Mouse (Mus musculus): ENCODE results near the gene Ncoa1. TPM values are rescaled to one million over a fixed set of nuclear protein-coding genes. Genes with fewer than 3 reads are reported as not detected.
A peak's percentile ranks its signal among the peaks of the same experiment; 100 is the strongest.
"Not testable (repeated sequence)": the region's sequence is repeated elsewhere in the genome, so short reads cannot be mapped to it uniquely, and the experiment has no call there.

Ncoa1 gene
- polyA plus RNA-seq, 1 experiment from 2014 or later, result 2.6 TPM

DNA sequence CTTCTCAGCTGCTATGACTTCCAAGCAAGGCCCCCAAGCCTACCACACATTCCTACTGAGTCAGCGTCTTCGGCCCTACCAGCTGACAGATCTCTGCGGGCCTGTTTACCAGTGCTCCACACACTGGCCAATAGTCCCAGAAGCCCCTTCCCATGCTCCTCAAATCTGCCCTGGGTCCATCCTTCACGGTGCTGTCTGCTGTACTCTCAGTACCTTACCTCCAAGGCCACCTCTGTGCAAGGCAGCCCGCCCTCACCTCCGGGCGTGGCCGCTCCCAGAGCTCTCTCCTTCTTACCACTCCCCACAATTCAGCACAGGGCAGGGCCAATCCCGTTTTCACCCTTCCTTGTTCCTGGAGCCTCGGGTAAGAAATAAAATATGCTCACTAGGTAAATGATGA lies 231.2 kb downstream of the Ncoa1 start:
- Histone ChIP-seq H3K27me3 (replicated peaks; ENCODE audit: control insufficient read depth, insufficient read depth, low read length) (no peaks in the 10 kb centered on the region), H3K9ac (ENCODE audit: low read depth, low read length) (no peak overlapping the region), H3K9me3 (ENCODE audit: control insufficient read depth, low read length) (no peaks in the 10 kb centered on the region), H3K4me1 (replicated peaks; ENCODE audit: control insufficient read depth, insufficient read depth, low read length) (no peaks in the 10 kb centered on the region), H3K27ac (ENCODE audit: low read depth, low read length) (no peak overlapping the region), H3K4me2 (no peak overlapping the region), H3K36me3 (ENCODE audit: control insufficient read depth, insufficient read depth, low read length) (no peaks in the 10 kb centered on the region), H3K4me3 (ENCODE audit: low read depth, low read length) (no peak overlapping the region)
- 76% methylated on average over 10 of the region's 10 CpGs for WGBS
- ATAC-seq (replicated peaks; ENCODE audit: low FRiP score) (no peak), DNase-seq (ENCODE audit: low spot score) (no peak)

DNA sequence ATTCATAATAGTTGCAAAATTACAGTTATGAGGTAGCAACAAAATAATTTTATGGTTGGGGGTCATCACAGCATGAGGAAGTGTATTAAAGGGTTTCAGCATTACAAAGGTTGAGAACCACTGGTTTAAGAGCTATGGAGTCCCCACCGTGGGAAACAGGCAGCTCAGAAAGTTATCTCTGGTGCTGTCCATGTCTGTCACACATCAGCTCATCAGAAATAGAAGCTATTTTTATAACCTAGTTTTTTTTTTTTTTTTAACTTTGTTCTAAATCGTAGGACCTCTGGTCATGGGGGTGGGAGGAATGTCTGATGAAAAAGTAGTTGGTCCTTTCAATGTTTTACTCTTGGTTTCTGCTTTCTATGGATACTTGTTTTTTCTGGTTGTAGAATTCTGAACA lies 233.2 kb downstream of the Ncoa1 start:
- DNase-seq (ENCODE audit: low spot score) (no peak), ATAC-seq (replicated peaks; ENCODE audit: low FRiP score) (no peak)
- Histone ChIP-seq H3K9me3 (ENCODE audit: control insufficient read depth, low read length) (no peaks in the 10 kb centered on the region), H3K4me1 (replicated peaks; ENCODE audit: control insufficient read depth, insufficient read depth, low read length) (no peaks in the 10 kb centered on the region), H3K36me3 (ENCODE audit: control insufficient read depth, insufficient read depth, low read length) (no peaks in the 10 kb centered on the region), H3K4me2 (no peak overlapping the region), H3K4me3 (ENCODE audit: low read depth, low read length) (no peak overlapping the region), H3K9ac (ENCODE audit: low read depth, low read length) (no peak overlapping the region), H3K27me3 (replicated peaks; ENCODE audit: control insufficient read depth, insufficient read depth, low read length) (no peaks in the 10 kb centered on the region), H3K27ac (ENCODE audit: low read depth, low read length) (no peak overlapping the region)
- 72% methylated on average over 2 of the region's 2 CpGs for WGBS

DNA sequence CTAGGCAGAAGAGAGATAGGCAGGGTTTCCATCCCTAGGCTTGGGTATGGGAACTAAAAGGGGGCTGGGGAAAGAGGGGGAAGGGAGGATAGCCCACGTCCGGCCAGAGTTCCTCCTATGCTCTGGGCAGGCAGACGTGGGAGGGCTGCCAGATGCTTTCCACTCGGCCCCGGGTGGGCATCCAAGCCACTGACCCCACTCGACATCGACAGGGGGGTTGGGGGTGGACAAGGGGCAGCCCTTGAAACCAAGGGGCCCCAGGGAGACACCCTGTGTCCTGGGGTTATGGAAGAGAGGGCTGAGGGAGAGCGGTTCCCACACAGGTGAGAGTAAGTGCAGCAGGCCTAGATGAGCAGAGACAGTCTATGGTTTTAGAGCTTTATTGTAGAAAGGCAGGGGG lies 236.7 kb downstream of the Ncoa1 start:
- 70% methylated on average over 8 of the region's 8 CpGs for WGBS
- not testable (repeated sequence) for H3K4me2 ChIP-seq

DNA sequence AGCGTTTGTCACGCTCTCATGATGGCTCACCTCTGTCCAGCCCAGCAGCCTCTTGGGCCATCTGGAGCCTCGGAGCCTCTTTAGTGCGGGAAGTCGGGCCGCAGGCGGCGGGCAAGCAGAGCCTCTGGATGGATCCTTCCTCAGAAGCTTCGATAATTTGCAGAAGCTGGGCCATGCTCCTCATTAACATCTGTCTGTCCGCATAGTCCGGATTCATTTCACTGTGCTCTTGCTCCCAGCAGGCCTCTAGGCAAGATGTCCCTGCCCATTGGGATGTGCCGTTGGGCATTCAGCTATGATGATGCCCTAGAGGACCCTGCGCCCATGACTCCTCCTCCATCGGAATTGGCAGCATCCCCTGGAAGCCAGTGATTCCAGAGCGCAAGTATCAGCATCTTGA lies 239.5 kb downstream of the Ncoa1 start:
- Histone ChIP-seq H3K36me3 (ENCODE audit: control insufficient read depth, insufficient read depth, low read length) (no peaks in the 10 kb centered on the region), H3K4me3 (ENCODE audit: low read depth, low read length) (no peak overlapping the region), H3K9me3 (ENCODE audit: control insufficient read depth, low read length) (no peaks in the 10 kb centered on the region), H3K4me2 (no peak overlapping the region), H3K9ac (ENCODE audit: low read depth, low read length) (no peak overlapping the region), H3K27me3 (replicated peaks; ENCODE audit: control insufficient read depth, insufficient read depth, low read length) (no peaks in the 10 kb centered on the region), H3K4me1 (replicated peaks; ENCODE audit: control insufficient read depth, insufficient read depth, low read length) (peaks cover 6% of the 10 kb centered on the region), H3K27ac (ENCODE audit: low read depth, low read length) (no peak overlapping the region)
- ATAC-seq (replicated peaks; ENCODE audit: low FRiP score) (no peak), DNase-seq (ENCODE audit: low spot score) (no peak)
- 92% methylated on average over 15 of the region's 15 CpGs for WGBS

More for the DNA sequence above, 236.7 kb downstream of the Ncoa1 start:
- H3K9me3 ChIP-seq (ENCODE audit: control insufficient read depth, low read length); H3K27me3 ChIP-seq (replicated peaks; ENCODE audit: control insufficient read depth, insufficient read depth, low read length); H3K27ac ChIP-seq (ENCODE audit: low read depth, low read length); H3K9ac ChIP-seq (ENCODE audit: low read depth, low read length); ATAC-seq (replicated peaks; ENCODE audit: low FRiP score); H3K4me1 ChIP-seq (replicated peaks; ENCODE audit: control insufficient read depth, insufficient read depth, low read length); H3K4me3 ChIP-seq (ENCODE audit: low read depth, low read length); H3K36me3 ChIP-seq (ENCODE audit: control insufficient read depth, insufficient read depth, low read length): not testable (repeated sequence)
- DNase-seq (ENCODE audit: low spot score), result peak; percentile 30

DNA sequence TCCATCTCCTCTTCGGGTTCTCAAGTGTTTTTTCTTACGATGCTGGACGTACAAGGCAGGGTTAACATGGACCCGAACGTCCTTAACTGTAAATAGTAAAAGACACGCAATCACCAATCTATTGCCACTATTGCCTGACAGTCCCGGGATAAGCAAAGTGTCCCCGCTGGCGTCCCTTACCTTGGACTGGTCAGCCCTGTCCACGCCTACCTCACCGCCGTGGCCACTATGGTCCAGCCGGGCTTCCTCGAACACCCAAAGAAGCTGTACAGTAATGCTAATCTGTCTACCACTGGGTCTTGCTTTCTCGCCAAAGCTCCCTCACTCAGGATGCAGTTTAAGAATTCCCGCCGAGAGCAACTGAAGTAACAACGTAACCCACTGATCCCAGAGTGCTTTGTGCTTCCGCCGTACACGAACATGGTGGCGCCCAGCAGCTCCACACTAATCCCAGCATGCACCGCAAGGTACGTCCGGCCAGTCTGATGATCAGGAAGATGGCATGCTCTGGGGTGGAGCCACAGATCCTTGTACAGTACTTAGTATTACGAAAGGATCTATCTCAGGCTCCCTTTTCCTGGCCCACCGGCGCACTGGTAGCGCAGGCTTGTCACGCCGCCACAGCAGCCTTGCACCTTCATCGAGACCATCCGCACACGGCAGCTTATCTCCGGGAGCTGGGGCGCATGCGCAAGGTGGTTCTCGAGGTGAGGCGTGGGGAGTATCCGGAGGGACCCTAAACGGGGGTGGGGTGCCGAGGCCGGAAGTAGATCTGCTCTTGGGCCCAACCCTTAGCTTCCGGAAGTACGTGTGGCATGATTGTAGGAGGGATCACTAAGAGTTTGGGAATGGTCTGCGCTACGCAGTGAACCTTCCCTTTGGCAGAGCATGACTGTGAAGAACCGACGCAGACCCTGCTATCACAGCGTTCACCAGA lies 243.1 kb downstream of the Ncoa1 start, which contains the start of the genes Ptrhd1 and Cenpo:
Gene Ptrhd1 (plus strand): TSS at position 456 of the 937 bp plus-strand sequence.
Gene Cenpo (minus strand): TSS at position 723 of the 937 bp plus-strand sequence.
- Histone ChIP-seq H3K9me3 (ENCODE audit: control insufficient read depth, low read length) (no peaks in the 10 kb centered on the region), H3K4me3 (ENCODE audit: low read depth, low read length) (peak within 1 kb of the TSS; percentile 64), H3K4me1 (replicated peaks; ENCODE audit: control insufficient read depth, insufficient read depth, low read length) (peaks cover 10% of the 10 kb centered on the region), H3K27me3 (replicated peaks; ENCODE audit: control insufficient read depth, insufficient read depth, low read length) (no peaks in the 10 kb centered on the region), H3K4me2 (peak within 1 kb of the TSS; percentile 79), H3K36me3 (ENCODE audit: control insufficient read depth, insufficient read depth, low read length) (peaks cover 13% of the 10 kb centered on the region), H3K27ac (ENCODE audit: low read depth, low read length) (peak within 1 kb of the TSS; percentile 92), H3K9ac (ENCODE audit: low read depth, low read length) (peak within 1 kb of the TSS; percentile 69)
- WGBS, result under 1% methylated on average over 50 of the region's 50 CpGs
- ATAC-seq (replicated peaks; ENCODE audit: low FRiP score) (peak; percentile 97), DNase-seq (ENCODE audit: low spot score) (peak; percentile 96)

DNA sequence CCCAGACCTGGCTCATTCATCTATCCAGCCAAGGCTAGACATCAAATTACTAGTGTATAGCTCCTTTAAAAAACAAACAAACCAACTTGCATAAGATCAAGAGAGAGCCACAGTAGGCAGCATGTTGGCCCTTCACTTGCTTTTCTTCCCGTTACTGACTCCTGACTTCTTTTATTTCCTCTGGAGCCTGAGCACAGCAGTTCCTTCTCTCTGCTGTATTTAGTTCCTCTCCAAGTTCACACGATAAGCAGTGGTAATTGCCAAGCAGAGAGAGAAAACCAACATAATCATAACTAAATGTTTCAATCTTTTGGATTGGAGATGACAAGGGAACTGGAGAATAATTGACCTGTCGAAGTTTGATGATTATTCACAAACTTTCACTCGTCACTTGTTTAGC lies 244.2 kb downstream of the Ncoa1 start:
- no peak for ATAC-seq (replicated peaks; ENCODE audit: low FRiP score)
- H3K9ac ChIP-seq (ENCODE audit: low read depth, low read length), result peak overlapping the region; percentile 69
- 32% methylated on average over 4 of the region's 4 CpGs for WGBS

DNA sequence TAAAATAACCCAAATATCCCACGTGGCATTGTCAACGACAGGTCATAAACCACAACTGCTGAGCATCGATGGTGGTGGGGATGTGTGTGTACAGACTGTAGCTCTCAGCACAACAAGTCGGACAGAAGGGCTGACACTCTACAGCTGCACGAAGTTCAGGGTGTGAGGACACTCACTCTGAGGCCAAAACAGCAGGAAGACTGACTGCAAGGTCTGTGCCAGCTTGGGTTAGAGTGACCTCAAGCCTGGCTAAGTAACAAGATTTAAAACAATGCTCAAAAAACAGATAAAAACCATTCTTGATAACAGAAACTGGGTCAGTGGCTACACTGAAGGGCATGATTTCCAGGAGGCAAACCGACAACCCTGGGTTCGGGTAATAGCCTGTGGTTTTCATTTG lies 246.8 kb downstream of the Ncoa1 start:
- 95% methylated on average over 7 of the region's 7 CpGs for WGBS
- peaks cover 10% of the 10 kb centered on the region for H3K4me1 ChIP-seq (replicated peaks; ENCODE audit: control insufficient read depth, insufficient read depth, low read length)
- no peak overlapping the region for H3K4me3 ChIP-seq (ENCODE audit: low read depth, low read length)
- ATAC-seq (replicated peaks; ENCODE audit: low FRiP score) (no peak), DNase-seq (ENCODE audit: low spot score) (no peak)
- H3K27ac ChIP-seq (ENCODE audit: low read depth, low read length), result no peak overlapping the region
- H3K27me3 ChIP-seq (replicated peaks; ENCODE audit: control insufficient read depth, insufficient read depth, low read length), result no peaks in the 10 kb centered on the region
- H3K9ac ChIP-seq (ENCODE audit: low read depth, low read length), result no peak overlapping the region
- no peak overlapping the region for H3K4me2 ChIP-seq
- no peaks in the 10 kb centered on the region for H3K9me3 ChIP-seq (ENCODE audit: control insufficient read depth, low read length)
- peaks cover 42% of the 10 kb centered on the region for H3K36me3 ChIP-seq (ENCODE audit: control insufficient read depth, insufficient read depth, low read length)

More for the DNA sequence above, 244.2 kb downstream of the Ncoa1 start:
- Histone ChIP-seq H3K27ac (ENCODE audit: low read depth, low read length) (no peak overlapping the region), H3K9me3 (ENCODE audit: control insufficient read depth, low read length) (no peaks in the 10 kb centered on the region), H3K4me3 (ENCODE audit: low read depth, low read length) (peak overlapping the region; percentile 64), H3K4me2 (peak overlapping the region; percentile 79), H3K27me3 (replicated peaks; ENCODE audit: control insufficient read depth, insufficient read depth, low read length) (no peaks in the 10 kb centered on the region), H3K36me3 (ENCODE audit: control insufficient read depth, insufficient read depth, low read length) (peaks cover 19% of the 10 kb centered on the region), H3K4me1 (replicated peaks; ENCODE audit: control insufficient read depth, insufficient read depth, low read length) (peaks cover 10% of the 10 kb centered on the region)
- DNase-seq (ENCODE audit: low spot score), result no peak

DNA sequence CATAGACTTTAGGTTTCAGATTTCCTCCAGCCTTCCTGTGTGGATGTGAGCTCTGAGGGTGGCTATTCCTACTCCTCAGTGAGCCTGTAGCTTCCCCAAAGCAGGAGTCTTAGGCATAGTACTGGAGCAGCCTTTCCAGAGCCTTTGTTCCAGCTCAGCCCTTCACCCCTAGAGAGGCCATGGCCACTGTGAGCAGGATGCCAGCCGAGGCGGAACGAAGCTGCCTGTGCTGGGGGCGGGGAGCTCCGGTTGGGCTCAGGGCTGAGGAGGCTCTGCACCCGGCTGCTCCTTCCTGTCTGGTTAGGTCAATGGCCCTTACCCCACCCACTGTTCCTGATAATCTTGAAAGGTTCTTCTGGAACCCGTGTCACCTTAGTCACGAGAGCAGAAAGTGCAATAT lies 264.1 kb downstream of the Ncoa1 start:
- WGBS, result 75% methylated on average over 8 of the region's 8 CpGs
- ATAC-seq (replicated peaks; ENCODE audit: low FRiP score) (no peak), DNase-seq (ENCODE audit: low spot score) (no peak)
- Histone ChIP-seq H3K27ac (ENCODE audit: low read depth, low read length) (no peak overlapping the region), H3K4me2 (no peak overlapping the region), H3K4me3 (ENCODE audit: low read depth, low read length) (no peak overlapping the region), H3K9ac (ENCODE audit: low read depth, low read length) (no peak overlapping the region), H3K4me1 (replicated peaks; ENCODE audit: control insufficient read depth, insufficient read depth, low read length) (no peaks in the 10 kb centered on the region), H3K36me3 (ENCODE audit: control insufficient read depth, insufficient read depth, low read length) (peaks cover 32% of the 10 kb centered on the region; the same call in 1 of the 2 replicates), H3K27me3 (replicated peaks; ENCODE audit: control insufficient read depth, insufficient read depth, low read length) (no peaks in the 10 kb centered on the region), H3K9me3 (ENCODE audit: control insufficient read depth, low read length) (no peaks in the 10 kb centered on the region)

DNA sequence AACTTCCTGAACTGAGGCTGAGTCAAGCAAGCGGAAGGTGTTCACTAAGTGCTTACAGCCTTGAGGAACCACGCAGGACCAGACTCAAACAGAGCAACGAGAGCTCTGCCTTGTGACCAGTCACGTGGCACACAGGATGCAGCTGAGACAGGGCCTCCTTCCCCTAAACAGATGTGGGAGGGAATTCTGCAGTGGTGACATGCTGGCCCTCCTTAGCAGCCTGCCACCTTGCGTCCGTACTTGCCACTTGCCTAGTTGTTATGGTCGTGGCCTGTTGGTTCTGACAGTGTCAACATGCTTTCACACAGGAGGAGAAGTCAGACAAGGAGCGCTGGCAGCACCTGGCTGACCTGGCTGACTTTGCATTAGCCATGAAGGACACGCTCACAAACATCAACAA lies 265.8 kb downstream of the Ncoa1 start:
- no peaks in the 10 kb centered on the region for H3K9me3 ChIP-seq (ENCODE audit: control insufficient read depth, low read length)
- H3K36me3 ChIP-seq (ENCODE audit: control insufficient read depth, insufficient read depth, low read length), result peaks cover 27% of the 10 kb centered on the region; the same call in 1 of the 2 replicates
- DNase-seq (ENCODE audit: low spot score), result no peak

More for the DNA sequence above, 265.8 kb downstream of the Ncoa1 start:
- no peaks in the 10 kb centered on the region for H3K4me1 ChIP-seq (replicated peaks; ENCODE audit: control insufficient read depth, insufficient read depth, low read length)
- H3K4me3 ChIP-seq (ENCODE audit: low read depth, low read length), result no peak overlapping the region
- ATAC-seq (replicated peaks; ENCODE audit: low FRiP score), result no peak
- WGBS, result 83% methylated on average over 9 of the region's 9 CpGs
- no peaks in the 10 kb centered on the region for H3K27me3 ChIP-seq (replicated peaks; ENCODE audit: control insufficient read depth, insufficient read depth, low read length)
- no peak overlapping the region for H3K9ac ChIP-seq (ENCODE audit: low read depth, low read length)
- H3K27ac ChIP-seq (ENCODE audit: low read depth, low read length), result no peak overlapping the region
- no peak overlapping the region for H3K4me2 ChIP-seq
